Mouse (Mus musculus): Measurements from ENCODE around the gene Rcl1. TPM values are rescaled to one million over a fixed set of nuclear protein-coding genes. Genes with fewer than 3 reads are reported as not detected.

Rcl1 gene
- polyA plus RNA-seq (2015; fragmentation: Nextera tagmentation; extraction: Ambion mirVana): 29.6 and 34.7 TPM in 2 replicates

DNA sequence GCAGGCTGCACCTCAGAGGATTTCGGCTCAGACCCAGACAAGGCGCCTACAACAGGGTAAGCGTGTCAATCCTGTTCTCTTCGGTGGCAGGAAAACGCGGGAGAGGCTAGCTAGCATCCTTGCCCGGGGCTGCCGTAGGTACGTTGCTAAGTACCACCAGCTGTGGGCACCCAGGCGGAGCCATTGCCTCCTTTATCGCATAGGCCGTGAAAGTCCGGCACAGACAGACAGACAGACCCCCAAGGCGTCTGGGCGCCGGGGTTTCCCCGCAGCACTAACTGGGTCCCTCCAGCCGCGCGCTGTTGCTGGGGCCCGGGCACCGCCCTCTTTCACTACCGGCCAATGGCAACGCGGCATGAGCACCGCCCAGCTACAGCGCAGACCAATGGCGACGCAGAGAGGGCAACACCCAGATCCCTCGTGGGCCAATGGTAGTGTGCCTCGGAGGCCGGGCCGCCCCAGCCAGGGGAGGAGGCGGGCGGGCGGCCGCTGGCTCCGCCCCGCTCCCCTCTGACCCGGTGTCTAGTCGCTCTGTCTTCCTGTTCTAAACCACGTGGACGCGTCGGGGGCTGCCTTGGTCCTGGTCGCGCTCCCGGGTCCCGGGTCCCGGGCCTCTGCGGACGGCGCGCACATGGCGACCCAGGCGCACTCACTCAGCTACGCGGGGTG is at the start of gene Rcl1:
Rcl1 (plus strand) TSS at position 502 of the 669 bp plus-strand sequence.

MicroRNA genes within 50 kb of the gene (microRNA counts, 519-probe panel; counts per million panel counts)
- 3,898 counts per million, percentile 70 among the panel's probes with 10 or more counts for microRNA mmu-miR-101b

Small RNA genes within 50 kb of the gene (microRNA-seq; reads per million reads assigned to microRNA genes)
- gene Mir101b: 4,412 reads per million, percentile 87 among the genes with 10 or more reads in this experiment

Other genes with a start within 250 kb of the Rcl1 start
- gene Plpp6, start 137.4 kb upstream of the Rcl1 start, polyA plus RNA-seq (2015; fragmentation: Nextera tagmentation; extraction: Ambion mirVana): 7.1 and 7.8 TPM in 2 replicates
- 0.85 and 1.1 TPM in 2 replicates for gene 4430402I18Rik, start 133.6 kb upstream of the Rcl1 start, polyA plus RNA-seq (2015; fragmentation: Nextera tagmentation; extraction: Ambion mirVana)
- gene Cdc37l1, start 111.0 kb upstream of the Rcl1 start, polyA plus RNA-seq (2015; fragmentation: Nextera tagmentation; extraction: Ambion mirVana): 27.6 and 31.8 TPM in 2 replicates
- 114 and 127 TPM in 2 replicates for gene Ak3, start 53.4 kb upstream of the Rcl1 start, polyA plus RNA-seq (2015; fragmentation: Nextera tagmentation; extraction: Ambion mirVana)
- gene Jak2, start 150.5 kb downstream of the Rcl1 start, polyA plus RNA-seq (2015; fragmentation: Nextera tagmentation; extraction: Ambion mirVana): 13.7 and 14.5 TPM in 2 replicates
- 3.9 and 4.0 TPM in 2 replicates for gene Insl6, start 224.0 kb downstream of the Rcl1 start, polyA plus RNA-seq (2015; fragmentation: Nextera tagmentation; extraction: Ambion mirVana)
- 0.18 TPM in 1 of 2 replicates, not detected in the other for gene Rln1, start 233.3 kb downstream of the Rcl1 start, polyA plus RNA-seq (2015; fragmentation: Nextera tagmentation; extraction: Ambion mirVana)

Measured in urinary bladder, postnatal 0 days (tissue).